Mouse (Mus musculus): ENCODE measurements around the gene Abcf3. TPM values are rescaled to one million over a fixed set of nuclear protein-coding genes. Genes with fewer than 3 reads are reported as not detected.

Abcf3 gene
- total and polyA plus RNA-seq, 3 experiments = 36.0 to 74.4 (median 72.9) TPM

- H3K36me3 ChIP-seq (ENCODE audit: control insufficient read depth, insufficient read depth, low read length) = no peaks in the 10 kb centered on the region
- no peaks in the 10 kb centered on the region for H3K4me1 ChIP-seq (ENCODE audit: control insufficient read depth, insufficient read depth, low read length)
- 62% methylated on average over 7 of the region's 7 CpGs for WGBS
- TF ChIP-seq POLR2A (IDR thresholded peaks at IDR 0.05; ENCODE audit: insufficient read depth, low read depth, low read length) = no peak
- no peak for TF ChIP-seq EP300 (IDR thresholded peaks at IDR 0.05; ENCODE audit: insufficient read depth, low read depth, low read length)
- no peak for TF ChIP-seq CTCF (IDR thresholded peaks at IDR 0.05)
- H3K4me3 ChIP-seq = no peak overlapping the region
- peaks cover 12% of the 10 kb centered on the region for H3K27me3 ChIP-seq (ENCODE audit: control insufficient read depth, insufficient read depth, low read length)
- intact Hi-C loops (cut with DNase I) = no loop called here
- H3K79me2 ChIP-seq (replicated peaks; ENCODE audit: control insufficient read depth, insufficient read depth, low read length) = no peaks in the 10 kb centered on the region
- DNase-seq = no peak
- H3K27ac ChIP-seq = no peak overlapping the region
- no peak overlapping the region for H3K9ac ChIP-seq (ENCODE audit: low read depth, low read length)
These were observed 46.8 kb downstream of the Abcf3 start for GRCm38 (mm10) chr16:20595060-20595673.

- Histone ChIP-seq H3K27me3 (ENCODE audit: control insufficient read depth, insufficient read depth, low read length) (peaks cover 7% of the 10 kb centered on the region; the same call in 1 of the 2 replicates), H3K4me3 (no peak overlapping the region), H3K4me1 (ENCODE audit: control insufficient read depth, insufficient read depth, low read length) (no peaks in the 10 kb centered on the region), H3K27ac (no peak overlapping the region), H3K36me3 (ENCODE audit: control insufficient read depth, insufficient read depth, low read length) (no peaks in the 10 kb centered on the region), H3K79me2 (replicated peaks; ENCODE audit: control insufficient read depth, insufficient read depth, low read length) (no peaks in the 10 kb centered on the region), H3K9ac (ENCODE audit: low read depth, low read length) (no peak overlapping the region)
- intact Hi-C loops (cut with DNase I) = no loop called here
- 78% methylated on average over 4 of the region's 4 CpGs for WGBS
- TF ChIP-seq POLR2A (IDR thresholded peaks at IDR 0.05; ENCODE audit: insufficient read depth, low read depth, low read length) (no peak), CTCF (IDR thresholded peaks at IDR 0.05) (no peak), EP300 (IDR thresholded peaks at IDR 0.05; ENCODE audit: insufficient read depth, low read depth, low read length) (no peak)
- DNase-seq = no peak
These were observed 47.4 kb downstream of the Abcf3 start for GRCm38 (mm10) chr16:20595737-20596136.

GRCm38 (mm10) chr16:20596687-20597441 is 48.5 kb downstream of the Abcf3 start:
- Histone ChIP-seq H3K4me1 (ENCODE audit: control insufficient read depth, insufficient read depth, low read length) (no peaks in the 10 kb centered on the region), H3K36me3 (ENCODE audit: control insufficient read depth, insufficient read depth, low read length) (no peaks in the 10 kb centered on the region), H3K27me3 (ENCODE audit: control insufficient read depth, insufficient read depth, low read length) (no peaks in the 10 kb centered on the region), H3K79me2 (replicated peaks; ENCODE audit: control insufficient read depth, insufficient read depth, low read length) (no peaks in the 10 kb centered on the region), H3K27ac (no peak overlapping the region), H3K4me3 (no peak overlapping the region), H3K9ac (ENCODE audit: low read depth, low read length) (no peak overlapping the region)
- 56% methylated on average over 7 of the region's 7 CpGs for WGBS
- intact Hi-C loops (cut with DNase I) = no loop called here
- DNase-seq = no peak
- TF ChIP-seq CTCF (IDR thresholded peaks at IDR 0.05) = no peak
- TF ChIP-seq POLR2A (IDR thresholded peaks at IDR 0.05; ENCODE audit: insufficient read depth, low read depth, low read length) = no peak
- no peak for TF ChIP-seq EP300 (IDR thresholded peaks at IDR 0.05; ENCODE audit: insufficient read depth, low read depth, low read length)

- no peaks in the 10 kb centered on the region for H3K36me3 ChIP-seq (ENCODE audit: control insufficient read depth, insufficient read depth, low read length)
- intact Hi-C loops (cut with DNase I) = no loop called here
- H3K27ac ChIP-seq = no peak overlapping the region
- WGBS = 47% methylated on average over 5 of the region's 5 CpGs
- no peaks in the 10 kb centered on the region for H3K27me3 ChIP-seq (ENCODE audit: control insufficient read depth, insufficient read depth, low read length)
- no peaks in the 10 kb centered on the region for H3K79me2 ChIP-seq (replicated peaks; ENCODE audit: control insufficient read depth, insufficient read depth, low read length)
- DNase-seq = no peak
- TF ChIP-seq POLR2A (IDR thresholded peaks at IDR 0.05; ENCODE audit: insufficient read depth, low read depth, low read length) (no peak), EP300 (IDR thresholded peaks at IDR 0.05; ENCODE audit: insufficient read depth, low read depth, low read length) (no peak), CTCF (IDR thresholded peaks at IDR 0.05) (no peak)
- H3K9ac ChIP-seq (ENCODE audit: low read depth, low read length) = no peak overlapping the region
- no peak overlapping the region for H3K4me3 ChIP-seq
- H3K4me1 ChIP-seq (ENCODE audit: control insufficient read depth, insufficient read depth, low read length) = no peaks in the 10 kb centered on the region
These were observed 52.1 kb downstream of the Abcf3 start for GRCm38 (mm10) chr16:20600511-20600910.

- H3K27ac ChIP-seq = no peak overlapping the region
These were observed 56.3 kb downstream of the Abcf3 start for GRCm38 (mm10) chr16:20604705-20605104.

More at GRCm38 (mm10) chr16:20604705-20605104, 56.3 kb downstream of the Abcf3 start:
- TF ChIP-seq EP300 (IDR thresholded peaks at IDR 0.05; ENCODE audit: insufficient read depth, low read depth, low read length) (no peak), POLR2A (IDR thresholded peaks at IDR 0.05; ENCODE audit: insufficient read depth, low read depth, low read length) (no peak), CTCF (IDR thresholded peaks at IDR 0.05) (no peak)
- H3K36me3 ChIP-seq (ENCODE audit: control insufficient read depth, insufficient read depth, low read length) = no peaks in the 10 kb centered on the region
- intact Hi-C loops (cut with DNase I) = no loop called here
- 64% methylated on average over 9 of the region's 9 CpGs for WGBS
- no peaks in the 10 kb centered on the region for H3K4me1 ChIP-seq (ENCODE audit: control insufficient read depth, insufficient read depth, low read length)
- no peak overlapping the region for H3K9ac ChIP-seq (ENCODE audit: low read depth, low read length)
- H3K79me2 ChIP-seq (replicated peaks; ENCODE audit: control insufficient read depth, insufficient read depth, low read length) = no peaks in the 10 kb centered on the region
- no peak overlapping the region for H3K4me3 ChIP-seq
- no peak for DNase-seq
- H3K27me3 ChIP-seq (ENCODE audit: control insufficient read depth, insufficient read depth, low read length) = no peaks in the 10 kb centered on the region

Data from heart, adult 2 months (tissue).